Mouse (Mus musculus): Measurements from ENCODE around the gene Mapk11. TPM values are rescaled to one million over a fixed set of nuclear protein-coding genes. Genes with fewer than 3 reads are reported as not detected.

The Mapk11 gene
- total RNA-seq, 2 experiments from 2014 or later: 1.0 to 1.1 TPM

DNA sequence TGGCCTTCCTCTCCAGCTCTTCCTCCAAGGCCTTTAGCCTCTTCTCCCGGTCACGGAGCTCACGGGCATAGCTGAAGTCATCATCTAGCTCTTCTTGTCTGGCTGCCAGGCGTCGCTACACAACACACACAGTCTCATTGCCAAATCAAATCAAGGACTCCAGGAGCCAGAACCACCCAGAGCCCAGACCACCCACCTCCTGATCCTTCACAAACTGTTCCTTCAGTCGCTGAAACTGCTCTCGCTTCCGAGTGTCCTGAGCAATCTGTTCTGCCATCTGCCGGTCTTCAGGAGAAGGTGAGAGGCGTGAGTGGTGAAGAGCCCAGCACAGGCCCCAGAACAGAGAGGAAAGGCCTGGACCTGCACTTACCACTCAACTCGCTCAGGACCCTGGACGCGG, 43.4 kb downstream of the Mapk11 start:
- H3K27ac ChIP-seq: no peak overlapping the region
- intact Hi-C loops (cut with DNase I): no loop called here
- TF ChIP-seq CTCF (IDR thresholded peaks at IDR 0.05): no peak
- no peak overlapping the region for H3K4me3 ChIP-seq
- no peak for DNase-seq

DNA sequence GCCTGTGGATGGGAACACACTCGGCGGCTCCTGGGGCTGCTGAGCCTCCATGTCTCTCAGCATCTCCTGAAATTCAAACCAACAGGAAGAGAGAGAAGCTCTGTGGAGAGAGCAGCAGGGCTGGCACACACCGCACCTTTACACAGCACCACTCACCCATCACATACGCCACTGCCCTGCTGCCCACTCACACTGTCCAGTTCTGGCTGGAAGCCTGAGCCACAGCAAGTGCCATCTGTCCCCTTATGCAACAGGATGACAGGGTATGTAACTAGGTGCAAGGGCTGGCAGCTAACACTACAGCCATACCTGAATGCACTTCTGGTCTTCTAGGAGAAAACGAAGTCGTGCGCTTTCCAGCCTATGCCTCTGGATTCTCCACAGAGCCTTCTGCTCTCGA, 45.0 kb downstream of the Mapk11 start:
- TF ChIP-seq CTCF (IDR thresholded peaks at IDR 0.05): no peak
- H3K27ac ChIP-seq: no peak overlapping the region
- intact Hi-C loops (cut with DNase I): no loop called here
- H3K4me3 ChIP-seq: no peak overlapping the region
- DNase-seq: no peak

DNA sequence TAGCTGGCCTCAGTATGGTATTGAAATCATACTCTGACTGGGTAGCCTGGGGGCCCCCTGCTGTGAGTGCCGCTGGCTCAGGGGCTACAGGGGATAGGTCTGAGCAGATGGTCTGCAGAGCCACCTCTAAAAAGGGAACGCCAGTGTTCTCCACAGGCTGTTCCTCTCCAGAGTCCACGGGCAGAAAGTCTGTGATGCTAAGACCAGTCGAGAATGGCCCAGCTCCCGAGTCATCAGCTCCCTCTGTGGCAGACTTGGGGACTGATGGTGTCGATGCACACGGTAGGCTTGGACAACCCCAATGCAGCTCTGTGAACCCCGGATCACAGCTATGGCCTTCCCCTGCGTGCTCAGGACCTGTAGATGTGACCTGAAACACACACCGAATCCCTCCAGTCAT, 45.5 kb downstream of the Mapk11 start:
- no peak for DNase-seq
- no peak overlapping the region for H3K4me3 ChIP-seq
- intact Hi-C loops (cut with DNase I): no loop called here
- no peak overlapping the region for H3K27ac ChIP-seq
- no peak for TF ChIP-seq CTCF (IDR thresholded peaks at IDR 0.05)

DNA sequence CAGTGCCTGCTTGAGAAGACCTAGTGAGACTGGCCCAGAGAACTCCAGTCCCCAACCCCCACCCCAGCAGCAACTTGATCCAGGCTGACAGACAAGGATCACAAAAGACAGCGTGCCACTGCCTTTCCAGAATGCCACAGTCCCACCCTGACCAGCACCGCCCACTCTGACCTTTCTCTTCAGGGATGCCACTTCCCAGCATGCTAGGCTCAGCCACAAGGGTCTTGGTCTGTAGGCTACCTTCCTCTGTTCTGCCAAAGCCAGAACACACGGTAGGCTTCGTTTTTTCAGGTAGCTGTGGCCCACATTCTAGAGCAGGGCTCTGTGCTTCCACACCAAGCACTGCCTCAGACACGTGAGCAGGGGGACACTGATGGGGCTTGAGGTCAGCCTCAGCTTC, 46.8 kb downstream of the Mapk11 start:
- Histone ChIP-seq H3K27ac (no peak overlapping the region), H3K4me3 (no peak overlapping the region)
- TF ChIP-seq CTCF (IDR thresholded peaks at IDR 0.05): no peak
- no peak for DNase-seq
- intact Hi-C loops (cut with DNase I): no loop called here

DNA sequence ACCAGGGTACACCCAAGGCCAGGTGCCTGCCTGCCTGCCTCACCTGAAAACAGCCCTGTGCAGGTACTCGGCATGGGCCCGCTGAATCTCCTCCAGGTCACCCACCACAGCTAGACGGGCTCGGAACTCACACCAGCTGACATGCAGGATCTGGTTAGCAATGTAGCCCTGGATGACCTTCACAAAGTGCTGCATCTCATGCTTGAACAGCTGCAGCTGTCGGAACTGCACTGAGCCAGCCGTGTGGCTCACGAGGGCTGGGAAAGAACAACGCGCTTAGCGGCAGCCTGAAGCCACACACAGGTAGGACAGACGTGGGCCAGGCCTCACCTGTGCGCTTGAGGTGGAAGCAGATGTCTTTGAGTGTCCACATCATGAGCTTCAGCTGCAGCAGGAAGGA, 48.6 kb downstream of the Mapk11 start:
- DNase-seq: no peak
- no peak for TF ChIP-seq CTCF (IDR thresholded peaks at IDR 0.05)
- Histone ChIP-seq H3K4me3 (no peak overlapping the region), H3K27ac (0 out of 2 replicates have a peak overlapping the region, but pooled peaks have one; percentile 7)
- intact Hi-C loops (cut with DNase I): no loop called here

DNA sequence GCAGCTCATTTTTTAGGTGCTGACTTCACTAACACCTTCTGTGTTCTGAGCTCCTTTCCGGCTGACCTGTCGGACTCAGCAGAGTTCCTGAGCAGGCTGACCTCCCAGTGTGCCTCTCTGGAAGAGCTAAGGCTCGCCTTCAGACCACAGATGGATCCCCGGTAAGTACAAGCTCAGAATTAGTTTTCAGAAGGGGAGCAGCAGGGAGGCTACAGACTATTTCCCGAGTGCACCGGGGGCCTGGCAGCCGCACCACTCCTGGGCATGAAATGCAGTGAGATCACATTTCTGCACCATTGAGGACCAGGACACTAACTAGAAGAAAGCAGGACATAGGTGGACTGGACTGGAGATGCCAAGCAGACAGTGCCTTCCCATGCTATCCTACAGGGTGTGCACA, 50.8 kb downstream of the Mapk11 start:
- no peak for DNase-seq
- intact Hi-C loops (cut with DNase I): no loop called here
- no peak for TF ChIP-seq CTCF (IDR thresholded peaks at IDR 0.05)
- peak overlapping the region; percentile 24; the same call in 1 of the 2 replicates for H3K27ac ChIP-seq
- H3K4me3 ChIP-seq: no peak overlapping the region

DNA sequence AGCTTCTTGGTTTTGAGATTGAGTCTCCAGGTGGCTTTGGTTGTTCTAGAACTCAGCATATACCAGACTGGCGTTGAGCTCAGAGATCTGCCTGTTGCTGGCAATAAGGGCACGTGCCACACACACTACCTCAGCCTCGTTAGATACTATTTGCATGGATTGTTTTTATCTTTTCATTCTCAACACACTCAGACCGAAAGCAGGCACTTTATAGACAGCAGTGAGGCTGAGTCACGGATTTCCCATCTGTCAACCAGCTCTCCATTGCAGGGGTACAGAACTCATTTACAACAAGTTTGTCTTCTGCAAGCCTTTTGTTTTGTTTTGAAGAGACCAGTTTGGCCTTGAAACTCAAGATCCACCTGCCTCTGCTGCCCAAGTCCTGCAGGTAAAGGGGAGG, 52.0 kb downstream of the Mapk11 start:
- H3K27ac ChIP-seq: no peak overlapping the region
- H3K4me3 ChIP-seq: no peak overlapping the region
- intact Hi-C loops (cut with DNase I): no loop called here
- no peak for TF ChIP-seq CTCF (IDR thresholded peaks at IDR 0.05)
- DNase-seq: no peak

Small RNA genes lying within 50 kb of the gene (microRNA-seq; reads per million reads assigned to microRNA genes)
- gene Mir6958: not detected
- gene Mir7118: not detected

Other genes starting within 250 kb of the Mapk11 start
- not detected for gene Ttll8, start 195.2 kb downstream of the Mapk11 start, total RNA-seq (2021)
- gene Mlc1, start 170.6 kb downstream of the Mapk11 start, total RNA-seq (2021): not detected
- not detected for gene Mov10l1, start 166.7 kb downstream of the Mapk11 start, total RNA-seq (2021)
- gene Panx2, start 89.9 kb downstream of the Mapk11 start, total RNA-seq (2021): not detected
- gene Trabd, start 74.5 kb downstream of the Mapk11 start, total RNA-seq (2021): 10 to 100 TPM; 28.5 to 33.6 TPM
- 10 to 100 TPM; 13.8 to 15.6 TPM for gene Selenoo, start 60.5 kb downstream of the Mapk11 start, total RNA-seq (2021)
- 1 to 10 TPM; 6.8 to 8.4 TPM for gene Tubgcp6, start 26.5 kb downstream of the Mapk11 start, total RNA-seq (2021)
- 1 to 10 TPM; 5.9 to 6.4 TPM for gene Hdac10, start 20.9 kb downstream of the Mapk11 start, total RNA-seq (2021)
- 100 to 1,000 TPM; 128 TPM for gene Mapk12, start 8.9 kb downstream of the Mapk11 start, total RNA-seq (2021)
- gene Plxnb2, start 31.2 kb upstream of the Mapk11 start, total RNA-seq (2021): 1 to 10 TPM; 8.3 to 8.7 TPM
- gene Dennd6b, start 46.9 kb upstream of the Mapk11 start, total RNA-seq (2021): 10 to 100 TPM in 1 of 2 experiments, 1 to 10 TPM in 1; 8.9 to 10.9 TPM
- gene Ppp6r2, start 61.9 kb upstream of the Mapk11 start, total RNA-seq (2021): 10 to 100 TPM; 90.7 to 94.1 TPM
- gene Sbf1, start 165.7 kb upstream of the Mapk11 start, total RNA-seq (2021): 10 to 100 TPM; 55.1 to 70.5 TPM
- gene Adm2, start 173.1 kb upstream of the Mapk11 start, total RNA-seq (2021): not detected
- not detected for gene Miox, start 184.8 kb upstream of the Mapk11 start, total RNA-seq (2021)
- 10 to 100 TPM; 12.7 to 16.1 TPM for gene Lmf2, start 206.0 kb upstream of the Mapk11 start, total RNA-seq (2021)
- gene Ncaph2, start 206.1 kb upstream of the Mapk11 start, total RNA-seq (2021): 10 to 100 TPM; 40.9 to 41.4 TPM
- gene Sco2, start 224.2 kb upstream of the Mapk11 start, total RNA-seq (2021): 10 to 100 TPM; 13.0 to 16.0 TPM
- gene Tymp, start 227.4 kb upstream of the Mapk11 start, total RNA-seq (2021): under 1 TPM; 0.25 to 0.64 TPM
- gene Odf3b, start 229.7 kb upstream of the Mapk11 start, total RNA-seq (2021): under 1 TPM; 0.38 to 0.53 TPM
- not detected for gene Klhdc7b, start 235.3 kb upstream of the Mapk11 start, total RNA-seq (2021)

Data from gastrocnemius, adult 2 months (tissue).